Mouse (Mus musculus): Measurements from ENCODE around the gene Hbp1.

The Hbp1 gene

DNA sequence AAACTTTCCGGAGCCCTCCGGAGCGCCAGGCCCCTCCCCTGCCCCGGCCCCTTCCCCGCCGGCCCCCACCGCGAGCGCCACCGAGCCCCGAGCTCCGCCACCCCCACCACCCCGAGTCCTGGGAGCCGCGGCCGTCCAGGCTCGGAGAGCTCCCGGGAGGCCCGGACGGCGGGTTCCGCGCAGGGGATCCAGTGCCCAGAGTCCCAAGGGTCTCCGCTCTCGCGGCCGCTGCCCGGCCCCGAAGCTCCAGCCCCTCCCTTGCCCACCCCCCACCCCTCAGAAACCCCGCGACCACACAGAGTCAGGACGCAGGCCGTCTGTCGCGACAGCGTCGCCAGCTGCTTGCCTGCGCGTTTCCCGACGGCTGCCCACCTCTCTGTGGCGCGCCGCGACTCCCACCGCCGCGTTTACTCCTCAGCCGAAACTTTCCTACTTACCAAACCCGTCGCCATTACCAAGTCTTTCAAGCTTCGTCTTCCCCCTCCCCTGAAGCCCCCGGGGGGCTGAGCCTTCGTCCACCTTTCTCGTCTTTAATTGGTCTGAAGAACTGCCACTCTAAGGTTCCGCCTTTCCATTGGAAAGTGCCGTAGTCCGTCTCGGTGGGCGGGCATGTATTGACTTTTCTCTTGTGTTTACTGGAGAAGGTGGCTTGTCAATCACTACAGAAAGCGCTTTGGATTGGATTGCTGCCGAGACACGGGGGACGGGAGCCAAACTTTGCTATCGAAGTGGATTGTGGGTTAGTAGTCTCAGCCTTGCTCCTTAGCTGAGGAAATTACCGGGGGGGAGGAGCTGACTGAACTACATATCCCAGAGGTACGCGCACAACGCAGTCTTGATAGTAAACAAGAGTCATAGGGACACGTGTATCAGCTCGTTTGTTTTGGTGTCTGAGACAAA, at the start of gene Hbp1:
Gene Hbp1, minus strand, starts transcription at position 777 of the 900 bp plus-strand sequence.
- DNase-seq: peak; percentile 92 to 96

DNA sequence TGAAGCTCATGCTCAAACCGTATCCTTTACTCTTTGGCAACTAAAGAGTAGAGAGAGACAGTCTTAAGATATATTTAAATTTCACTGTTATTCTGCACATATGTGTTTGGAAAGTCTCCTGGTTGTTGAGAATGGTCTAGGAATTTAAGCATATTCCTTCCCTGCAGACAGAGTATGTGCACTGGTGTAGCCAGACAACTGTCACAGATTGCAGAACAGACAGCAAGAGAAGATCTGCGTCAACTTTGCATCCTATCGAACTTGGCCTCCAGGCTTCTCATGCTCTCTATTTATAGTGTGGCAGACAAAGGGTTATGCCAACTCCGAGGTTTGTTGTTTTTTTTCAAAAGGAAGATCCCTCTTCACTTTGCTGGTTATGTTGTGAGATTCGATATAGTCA, 48.4 kb upstream of the Hbp1 start:
- DNase-seq: no peak

DNA sequence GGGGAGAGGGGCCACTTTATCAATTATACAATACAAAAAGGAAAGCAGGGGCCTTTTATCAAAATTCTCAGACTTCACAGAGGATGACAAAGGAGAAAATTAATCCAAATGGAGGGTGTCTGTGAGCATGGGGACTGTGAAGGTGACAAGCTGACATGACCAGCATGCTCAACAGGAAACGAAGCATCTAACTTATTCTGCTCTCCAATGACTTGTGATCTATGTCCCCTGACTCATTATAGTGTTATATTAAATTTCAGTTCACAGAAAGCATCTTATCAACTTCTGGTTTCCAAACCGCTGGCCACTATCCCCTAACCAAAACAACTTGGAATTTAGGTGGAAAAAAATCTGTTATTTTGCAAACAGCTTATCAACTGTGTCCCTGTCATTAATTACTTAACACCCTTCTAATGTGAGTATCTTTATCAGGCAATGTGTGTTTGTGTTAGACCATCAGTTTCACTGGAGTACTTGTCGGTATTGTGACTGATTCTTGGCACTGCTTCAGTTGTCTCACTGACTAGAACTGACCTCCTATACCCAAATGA, 47.1 kb upstream of the Hbp1 start:
- no peak for DNase-seq

DNA sequence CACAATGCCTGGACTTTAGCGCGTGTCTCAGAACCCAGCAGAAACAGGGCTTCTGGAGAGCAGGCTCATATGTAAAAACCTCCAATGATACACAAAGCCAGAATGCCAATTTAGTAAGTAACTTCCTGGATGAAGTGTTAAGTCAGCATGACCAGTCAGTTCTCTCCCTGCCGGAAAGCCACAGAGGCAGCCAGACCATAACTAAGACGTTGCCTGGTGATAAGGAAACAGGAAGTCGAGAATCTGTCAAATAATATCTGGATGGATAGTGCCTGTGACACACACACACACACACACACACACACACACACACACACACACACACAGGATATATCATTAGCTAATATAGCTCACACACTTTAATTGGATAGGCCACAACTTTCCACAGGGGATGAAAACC, 46.5 kb upstream of the Hbp1 start:
- DNase-seq: peak; percentile 52 to 59

DNA sequence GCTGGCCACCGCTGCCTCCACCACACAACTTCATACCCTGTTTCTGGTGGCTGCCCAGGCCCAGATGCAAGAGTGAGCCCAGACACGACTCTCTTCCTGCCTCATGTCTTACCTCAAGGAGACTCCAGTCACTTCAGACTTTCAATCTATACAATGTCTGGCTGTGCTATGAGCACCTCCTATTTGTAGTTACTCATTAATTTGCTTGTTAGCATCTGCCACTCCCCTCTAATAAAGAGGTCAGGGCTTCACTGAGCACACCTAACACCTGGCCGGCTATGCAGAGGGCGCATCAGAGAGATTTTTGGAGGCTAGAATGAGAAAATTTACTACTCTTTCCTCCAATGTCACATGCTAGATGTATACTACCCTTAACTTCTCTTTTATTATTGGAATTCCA, 40.2 kb upstream of the Hbp1 start:
- DNase-seq: no peak

DNA sequence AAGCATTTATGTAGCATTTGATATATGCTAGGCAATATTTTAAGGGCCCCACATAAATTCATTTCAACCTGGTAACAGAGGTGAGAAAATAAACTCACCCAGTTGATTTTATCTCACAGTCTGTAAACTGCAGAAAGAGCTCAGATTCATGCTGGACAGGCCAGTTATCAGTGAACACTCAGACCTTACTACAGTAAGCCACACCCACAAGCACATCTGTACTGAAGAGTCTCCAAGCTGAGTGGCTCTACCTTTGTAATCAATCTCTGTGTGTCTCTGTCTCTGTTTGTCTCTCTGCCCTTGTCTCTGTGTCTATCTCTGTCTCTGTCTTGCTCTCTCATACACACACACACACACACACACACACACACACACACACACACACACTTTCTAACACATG, 39.4 kb upstream of the Hbp1 start:
- no peak for DNase-seq

DNA sequence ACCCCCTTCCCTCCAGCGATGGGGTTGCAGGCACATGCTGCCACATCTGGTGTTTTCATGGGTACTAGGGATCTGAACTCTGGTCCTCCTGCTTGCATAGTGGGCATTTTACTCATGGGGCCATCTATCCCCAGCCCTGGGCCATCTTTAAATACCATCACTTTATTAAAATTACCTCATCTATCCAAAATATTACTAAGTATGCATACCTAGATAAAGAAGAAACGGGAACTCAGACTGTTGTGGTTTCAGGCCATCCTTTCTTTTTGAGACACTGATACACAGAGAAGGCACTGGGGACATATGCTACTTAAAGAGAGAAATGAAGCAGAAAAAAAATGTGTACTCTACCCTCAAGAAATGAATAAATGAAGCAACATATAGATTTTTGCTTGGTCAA, 36.1 kb upstream of the Hbp1 start:
- DNase-seq: no peak

DNA sequence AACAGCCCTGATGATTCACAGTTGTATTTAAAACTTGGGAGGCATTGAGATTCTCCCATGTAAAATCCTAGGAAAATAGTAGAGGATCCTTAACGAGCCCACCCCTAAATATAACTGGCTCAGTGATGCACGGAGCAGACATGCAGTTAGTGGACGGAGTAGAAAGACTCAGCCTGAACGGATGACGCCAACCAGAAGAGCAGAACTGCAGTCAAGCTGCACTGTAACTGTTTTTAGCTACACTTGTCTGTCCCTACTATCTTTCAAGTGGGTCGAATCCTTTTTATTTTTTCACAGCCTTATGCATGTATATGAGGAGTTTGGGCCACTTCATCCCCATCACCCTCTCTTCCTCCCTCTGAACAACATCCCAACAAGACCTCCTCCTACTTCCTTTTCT, 35.4 kb upstream of the Hbp1 start:
- no peak for DNase-seq

DNA sequence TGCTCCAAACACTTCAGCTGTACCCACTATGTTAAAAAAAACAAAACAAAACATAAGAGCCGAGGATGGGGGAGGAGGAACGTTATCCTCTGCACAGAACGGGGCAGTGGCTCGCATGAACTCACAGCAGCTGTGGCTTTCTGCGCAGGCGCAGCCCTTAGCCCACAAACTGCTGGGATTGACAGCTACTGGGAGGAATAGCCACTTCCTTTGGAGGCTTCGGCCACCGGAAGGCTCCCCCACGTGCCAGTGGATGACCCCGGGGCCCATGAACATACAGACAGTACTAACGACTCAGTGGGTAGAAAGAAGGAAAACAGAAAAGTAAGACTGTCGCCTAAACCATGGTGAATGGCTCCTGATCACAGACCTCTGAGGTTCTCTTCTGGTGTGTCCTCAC, 34.3 kb upstream of the Hbp1 start:
- DNase-seq: no peak

DNA sequence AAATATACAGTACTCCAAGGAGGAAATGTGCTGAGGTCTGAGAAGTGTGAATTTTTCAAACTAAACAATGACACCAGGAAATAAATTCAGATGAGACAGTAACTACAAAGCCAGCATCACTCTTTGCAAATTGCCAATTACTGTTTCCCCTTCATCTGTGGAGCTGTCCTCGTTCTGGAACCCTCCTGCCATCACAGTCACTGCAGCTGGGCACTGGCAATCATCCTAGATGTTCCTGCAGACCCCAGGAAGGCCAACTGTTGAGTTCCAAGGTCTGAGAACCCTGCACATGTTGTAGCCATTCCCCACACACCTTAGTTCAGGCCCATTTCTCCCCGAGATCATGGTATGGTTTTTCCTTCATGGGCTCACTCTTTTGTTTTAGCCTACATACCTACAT, 33.9 kb upstream of the Hbp1 start:
- DNase-seq: no peak

DNA sequence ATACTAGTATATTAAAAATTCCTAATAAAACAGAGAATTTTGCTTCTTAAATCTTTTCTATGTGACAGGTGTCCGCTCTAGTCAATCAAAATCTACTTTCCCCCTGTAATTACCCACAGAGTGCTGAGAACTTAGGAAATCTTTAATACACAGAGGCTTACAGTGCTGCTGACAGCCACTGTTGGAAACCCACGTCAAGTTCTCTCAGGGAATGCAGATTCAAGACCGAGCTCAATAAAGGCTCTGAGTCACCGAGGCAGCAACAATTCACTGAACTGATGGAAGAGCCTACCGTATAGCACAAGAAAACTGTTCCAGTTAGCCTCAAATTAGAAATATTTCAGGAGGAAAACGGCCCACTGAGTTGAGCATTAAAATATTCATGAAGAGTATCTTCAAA, 33.4 kb upstream of the Hbp1 start:
- no peak for DNase-seq

DNA sequence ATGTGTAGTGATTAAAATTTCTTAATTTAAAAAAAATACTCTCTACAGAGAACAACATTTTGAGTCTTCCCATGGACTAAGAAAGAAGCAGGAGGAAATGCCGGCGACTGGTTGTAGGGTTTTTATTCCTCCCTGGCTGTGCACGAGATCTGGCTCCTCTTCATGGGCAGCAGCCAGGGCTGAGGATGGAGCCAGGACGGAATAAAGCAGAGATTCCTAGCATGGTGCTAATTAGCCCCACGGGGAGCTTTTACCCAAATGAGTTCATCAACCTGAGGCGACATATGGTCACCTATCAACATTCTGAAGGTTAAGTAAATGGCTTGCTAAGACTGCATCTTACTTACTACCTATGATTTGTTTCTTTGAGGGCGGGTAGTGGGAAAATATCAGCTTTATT, 32.9 kb upstream of the Hbp1 start:
- DNase-seq: no peak

DNA sequence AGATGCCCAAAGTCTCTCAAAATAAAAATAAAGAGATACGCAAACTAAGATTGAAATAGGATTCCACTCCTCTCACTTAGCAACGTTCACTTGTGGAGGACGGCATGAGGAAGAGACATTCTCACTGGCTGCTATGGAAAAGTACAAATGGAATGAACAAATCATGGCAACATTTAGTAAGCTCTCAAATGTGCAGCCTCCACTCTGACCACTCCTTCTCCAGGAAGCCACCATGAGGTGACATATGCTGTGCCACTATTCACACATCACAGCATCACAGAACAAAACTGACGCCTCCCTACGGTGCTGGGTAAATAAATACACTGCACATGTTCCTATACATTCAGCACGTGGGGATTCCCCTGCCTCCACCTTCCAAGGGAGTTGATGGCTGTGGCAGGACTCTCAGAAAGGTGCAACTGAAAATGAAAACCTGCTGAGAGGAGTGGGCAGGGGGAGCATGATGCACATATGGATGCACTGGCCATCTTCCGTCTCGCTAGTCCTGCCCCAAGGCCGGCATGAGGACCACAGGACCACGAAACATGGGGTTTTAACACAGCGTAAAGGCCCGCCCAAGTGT, 27.4 kb upstream of the Hbp1 start:
- DNase-seq: no peak

DNA sequence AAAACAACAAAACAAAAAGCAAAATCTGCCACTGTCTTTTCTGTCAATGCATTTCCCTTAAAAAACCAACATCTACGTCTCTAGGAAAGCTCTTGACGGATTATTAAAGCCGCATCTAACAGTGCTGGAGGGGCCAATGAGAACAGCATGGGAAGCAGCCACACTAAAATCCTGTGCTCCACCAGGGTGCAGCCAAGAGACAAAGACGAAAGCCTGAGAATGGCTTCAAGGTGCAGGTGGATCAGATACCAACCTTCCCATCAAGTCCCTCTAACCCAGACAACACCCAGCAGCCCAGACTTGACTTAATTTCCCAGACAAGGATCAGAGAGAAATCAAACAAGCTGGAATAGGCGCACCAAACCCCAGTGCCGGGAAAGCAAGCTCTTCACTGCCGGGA, 26.2 kb upstream of the Hbp1 start:
- peak in 1 of 2 experiments; percentile 15 for DNase-seq

DNA sequence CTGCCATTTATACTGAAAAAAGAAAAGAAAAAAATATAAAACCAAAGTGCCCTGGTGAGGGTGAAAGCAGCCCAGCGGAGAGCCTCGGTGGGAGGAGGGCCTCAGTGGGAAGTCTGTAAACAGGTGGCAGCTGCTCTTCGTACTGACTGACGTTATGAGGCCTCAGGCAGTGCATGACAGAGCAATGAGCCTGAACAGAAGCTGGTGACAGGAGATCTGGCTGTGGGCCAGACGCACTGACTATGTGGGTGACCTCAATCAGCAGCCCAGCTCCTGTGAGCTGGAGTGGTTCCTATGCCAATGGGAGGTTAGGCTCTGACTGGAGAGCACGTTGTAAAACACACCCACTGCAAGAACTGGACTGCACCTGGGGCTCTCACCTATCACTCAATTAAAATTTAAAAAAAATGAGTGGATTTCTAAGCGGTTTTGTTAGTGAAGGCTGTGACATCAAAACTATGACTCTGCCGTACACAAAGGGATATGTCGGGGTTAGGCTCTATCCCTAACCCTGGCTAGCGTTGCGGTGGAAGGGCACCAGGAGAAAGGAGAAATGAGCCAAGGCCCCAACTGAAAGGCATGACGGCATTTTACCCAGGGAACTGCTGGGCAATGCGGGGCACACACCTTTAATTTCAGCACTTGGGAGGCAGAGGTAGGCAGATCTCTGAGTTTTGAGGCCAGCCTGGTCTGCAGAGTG, 23.3 kb upstream of the Hbp1 start:
- peak; percentile 78 to 81 for DNase-seq

DNA sequence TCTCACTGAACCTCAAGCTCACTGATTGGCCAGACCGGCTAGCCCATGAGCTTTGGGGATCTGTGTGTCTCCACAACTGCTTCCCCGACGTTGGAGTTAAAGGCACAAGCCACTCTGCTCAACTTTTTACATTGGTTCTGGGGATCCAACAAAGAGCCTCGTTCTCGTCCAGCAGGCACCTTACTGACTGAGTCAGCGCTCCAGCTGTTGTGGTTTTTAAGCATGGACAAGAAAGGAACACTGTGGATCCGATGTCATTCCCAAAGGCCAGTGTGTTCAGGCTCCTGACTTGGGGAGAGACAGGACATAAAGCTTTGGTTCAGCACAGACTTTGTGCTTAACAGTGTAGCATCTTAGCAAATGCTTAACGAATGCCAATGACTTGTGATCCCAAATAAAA, 21.2 kb upstream of the Hbp1 start:
- DNase-seq: no peak

DNA sequence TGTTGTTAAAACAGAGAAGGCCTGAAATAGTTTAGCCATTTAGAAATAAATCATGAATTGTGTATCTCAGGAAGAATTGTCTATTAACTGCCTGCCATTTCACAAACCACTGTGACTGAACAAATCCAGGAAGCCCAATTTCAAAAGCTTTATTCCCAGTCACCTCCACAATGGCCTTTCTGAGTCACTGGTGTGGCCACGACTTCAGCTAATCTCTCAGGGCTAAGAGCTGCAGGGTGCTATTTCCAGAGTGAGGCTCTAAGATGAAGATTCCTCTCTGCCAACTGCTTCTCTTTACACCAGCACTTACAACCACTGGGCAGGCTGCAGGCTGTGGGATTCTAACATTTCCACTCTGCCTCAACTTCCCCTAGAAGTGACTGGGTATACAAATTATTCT, 18.8 kb upstream of the Hbp1 start:
- no peak for DNase-seq

DNA sequence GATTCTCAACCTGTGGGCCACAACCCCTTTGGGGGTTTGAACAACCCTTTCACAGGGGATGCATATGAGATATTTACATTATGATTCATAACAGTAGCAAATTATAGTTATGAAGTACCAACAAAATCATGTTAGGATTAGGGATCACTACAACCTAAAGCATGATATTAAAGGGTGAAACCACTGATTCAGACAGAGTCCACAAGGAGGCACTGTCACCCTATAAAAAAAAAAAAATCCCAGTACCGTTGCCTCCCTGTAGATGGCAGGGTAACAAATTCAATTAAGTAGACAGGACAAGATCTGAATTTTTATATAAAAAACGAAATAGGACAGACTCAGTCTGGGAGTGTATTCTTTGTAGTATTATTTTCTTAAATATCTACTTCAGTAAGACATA, 17.2 kb upstream of the Hbp1 start:
- DNase-seq: peak; percentile 67 to 74

DNA sequence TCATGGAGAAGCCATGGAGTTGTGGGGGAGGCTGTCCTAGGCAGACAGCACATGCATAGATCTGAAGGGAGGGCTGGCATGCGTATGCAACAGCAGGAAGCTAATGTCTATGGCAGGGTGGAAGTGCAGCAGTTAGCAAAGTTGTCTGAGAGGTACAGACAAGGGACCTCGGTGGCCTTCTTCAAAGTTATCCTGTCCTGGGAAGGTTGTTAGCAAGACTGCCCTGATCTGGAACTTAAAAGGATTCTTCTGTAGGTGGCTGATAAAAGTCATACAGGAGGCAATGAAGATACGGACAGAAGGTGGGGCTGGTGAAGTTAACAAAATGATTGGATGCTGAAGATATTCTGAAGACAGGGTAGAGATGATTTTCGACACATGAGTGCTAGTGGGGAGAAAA, 16.1 kb upstream of the Hbp1 start:
- DNase-seq: no peak

DNA sequence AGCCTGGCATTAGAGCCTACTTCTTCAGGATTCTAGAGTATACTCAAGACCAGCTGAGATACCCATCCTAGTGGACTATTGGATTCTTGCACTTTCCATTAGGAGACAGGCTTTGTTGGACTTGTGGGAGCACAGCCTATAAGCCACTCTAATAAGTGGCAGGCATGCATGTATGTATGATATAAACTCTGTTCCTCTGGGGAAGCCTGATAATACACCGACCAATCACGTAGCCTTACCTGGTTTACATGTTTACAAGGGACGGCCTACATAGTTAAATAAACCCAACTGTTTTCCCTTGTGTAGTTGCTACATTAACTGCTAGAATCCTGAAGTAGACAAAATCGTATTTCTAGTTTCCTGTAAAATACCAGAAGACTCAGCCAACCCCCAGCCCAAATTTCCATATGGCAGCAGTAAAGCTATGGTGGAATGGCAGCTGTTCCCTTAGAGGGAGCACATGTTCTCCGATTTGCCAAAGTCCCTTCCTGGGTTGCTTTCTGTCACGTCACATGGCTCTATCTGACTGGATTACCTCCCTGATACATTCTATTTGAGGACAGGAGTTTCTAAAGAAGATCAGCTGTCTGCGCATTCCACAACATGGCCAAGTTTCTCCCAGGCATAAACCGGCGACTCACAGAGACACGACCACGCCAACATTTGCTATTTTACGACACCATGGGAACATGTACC, 15.3 kb upstream of the Hbp1 start:
- DNase-seq: no peak

DNA sequence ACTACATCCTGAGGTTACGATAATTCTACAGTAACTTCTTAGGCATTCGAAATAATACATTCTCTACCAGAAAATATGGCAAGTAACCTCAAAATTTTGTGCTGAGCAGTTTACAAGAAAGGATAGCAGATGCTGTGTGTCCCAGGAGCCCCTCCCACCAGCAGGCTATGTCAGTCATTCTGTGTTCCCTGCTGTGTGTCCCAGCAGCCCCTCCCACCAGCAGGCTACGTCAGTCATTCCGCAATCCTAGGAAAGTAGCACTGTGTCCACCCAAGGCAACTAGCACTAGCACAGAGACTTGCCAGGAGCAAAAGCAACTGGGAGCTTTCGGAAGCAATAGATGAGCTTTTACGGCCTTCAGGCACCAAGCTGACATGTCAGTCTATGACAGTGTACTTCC, 13.7 kb upstream of the Hbp1 start:
- no peak for DNase-seq

DNA sequence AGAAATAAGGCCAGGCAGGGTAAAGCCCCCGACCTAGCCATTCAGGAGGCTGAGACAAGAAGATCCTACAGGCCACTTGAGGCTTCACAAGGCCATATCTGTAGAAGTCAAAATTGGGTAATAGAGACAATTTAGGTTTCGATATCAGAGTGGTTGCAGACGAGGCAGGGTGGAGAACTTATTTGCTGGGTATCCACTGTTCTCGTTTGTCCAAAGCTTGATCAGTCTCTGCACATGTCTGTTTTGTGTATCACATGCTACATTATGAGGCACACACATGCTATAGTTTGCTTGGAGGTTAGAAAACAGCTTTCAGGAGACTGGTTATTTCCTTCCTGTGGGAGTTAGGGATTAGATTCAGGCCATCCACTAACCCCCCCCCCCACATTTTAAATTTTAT, 5.5 kb upstream of the Hbp1 start:
- DNase-seq: no peak

DNA sequence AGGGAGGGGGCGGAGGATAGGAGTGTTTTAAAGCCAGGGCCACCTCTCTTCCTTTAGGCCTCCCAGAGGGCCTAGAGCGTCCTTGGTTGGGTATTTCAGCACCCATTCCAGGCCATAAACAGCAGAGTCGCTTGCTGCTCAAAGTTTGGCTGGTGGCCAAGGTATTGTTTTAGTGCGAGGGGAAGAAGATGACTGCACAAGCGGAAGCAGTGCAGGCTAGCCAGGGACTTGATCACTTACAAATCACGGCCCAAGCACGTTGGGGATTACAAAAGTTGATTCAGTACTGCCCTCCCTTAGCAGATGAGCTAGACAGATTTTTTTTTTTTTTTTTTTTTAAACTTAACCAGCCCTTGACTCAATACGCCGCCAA, 310 bp upstream of the Hbp1 start:
- no peak for DNase-seq
